Mouse (Mus musculus) forebrain, embryonic 11.5 days (tissue): ENCODE results near the gene Psors1c2. TPM values are rescaled to one million over a fixed set of nuclear protein-coding genes. Genes with fewer than 3 reads are reported as not detected.

ENCODE experiments used
- ATAC-seq: fragments of 200-750 bp; cut with Nextera tagmentation; replicated peaks from 2 replicates; pipeline ENCODE4 v1.8.0; 2017; ENCODE audit warnings: moderate TSS enrichment; ENCODE audit not compliant: low FRiP score
- DNase-seq: peaks from one replicate; pipeline ENCODE4 v3.0.0-alpha.2; 2017; ENCODE audit warnings: low spot score
- H3K27ac ChIP-seq: fragments of 300-500 bp; sonication (generic); 2 replicates; pipeline ENCODE4 v1.5.1; 2014; ENCODE audit warnings: low read depth, low read length
- H3K27me3 ChIP-seq: fragments of 300-500 bp; sonication (generic); 2 replicates; pipeline ENCODE4 v1.6.1; 2014; ENCODE audit warnings: mild to moderate bottlenecking, low read length, mixed read lengths; ENCODE audit not compliant: control insufficient read depth, insufficient read depth
- H3K36me3 ChIP-seq: fragments of 300-500 bp; sonication (generic); 2 replicates; pipeline ENCODE4 v1.6.1; 2014; ENCODE audit warnings: mild to moderate bottlenecking, low read length, moderate library complexity, mixed read lengths; ENCODE audit not compliant: control insufficient read depth, insufficient read depth
- H3K4me1 ChIP-seq: fragments of 300-500 bp; sonication (generic); replicated peaks from 2 replicates; pipeline ENCODE4 v1.6.1; 2014; ENCODE audit warnings: low read length, mixed read lengths; ENCODE audit not compliant: control insufficient read depth, insufficient read depth
- H3K4me2 ChIP-seq: fragments of 300-500 bp; sonication (generic); 2 replicates; pipeline ENCODE4 v1.6.1; 2014; ENCODE audit warnings: low read depth, mild to moderate bottlenecking, low read length, moderate library complexity, mixed read lengths; ENCODE audit not compliant: severe bottlenecking
- H3K4me3 ChIP-seq: fragments of 300-500 bp; sonication (generic); 2 replicates; pipeline ENCODE4 v1.5.1; 2014; ENCODE audit warnings: low read depth, low read length
- H3K9ac ChIP-seq: fragments of 300-500 bp; sonication (generic); 2 replicates; pipeline ENCODE4 v1.6.1; 2014; ENCODE audit warnings: low read length
- H3K9me3 ChIP-seq: fragments of 300-500 bp; sonication (generic); 2 replicates; pipeline ENCODE4 v1.6.1; 2016; ENCODE audit warnings: low read length, mixed read lengths; ENCODE audit not compliant: control insufficient read depth
- WGBS: fragments of 180-500 bp; shearing (Covaris S2); extraction: QIAGEN DNeasy Blood & Tissue Kit; methylation state at CpG from one replicate; pipeline ENCODE4 v1.1.7; 2014; 5-methylcytosine and 5-hydroxymethylcytosine counted together
- polyA plus RNA-seq: library from polyadenylated mRNA; unstranded; fragments of >200 nt; fragmentation: Nextera tagmentation; extraction: Ambion mirVana; gene quantifications from 2 replicates; pipeline ENCODE4 v1.2.1, GENCODE M21; 2014

The Psors1c2 gene
- polyA plus RNA-seq, 1 experiment from 2014 or later = 1.4 TPM

DNA sequence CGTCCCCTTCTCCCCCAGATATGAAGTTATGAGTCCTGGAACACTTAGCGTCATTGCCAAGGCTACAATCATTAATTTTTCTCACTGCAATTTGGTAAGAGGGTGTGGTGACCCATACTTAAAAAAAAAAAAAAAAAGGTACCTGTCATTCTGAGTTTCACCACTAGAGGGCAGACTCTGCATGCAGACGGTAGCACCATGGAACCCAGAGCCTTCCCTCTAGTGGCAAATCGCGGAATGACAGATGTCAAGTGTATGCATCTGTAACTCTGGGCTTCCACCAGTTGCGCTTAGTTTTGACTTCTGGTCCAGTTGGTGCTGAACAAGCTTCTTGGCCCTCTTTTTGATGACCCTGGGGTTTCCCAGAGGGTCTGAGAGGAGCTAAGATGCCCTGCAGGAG lies 45.2 kb downstream of the Psors1c2 start:
- Histone ChIP-seq H3K27me3 (no peaks in the 10 kb centered on the region), H3K4me1 (no peaks in the 10 kb centered on the region), H3K4me3 (no peak overlapping the region), H3K9me3 (no peaks in the 10 kb centered on the region), H3K27ac (no peak overlapping the region), H3K9ac (no peak overlapping the region), H3K4me2 (no peak overlapping the region), H3K36me3 (no peaks in the 10 kb centered on the region)
- 0 out of 2 replicates have a peak, but pooled peaks have one; percentile 49 for ATAC-seq
- WGBS = 20% methylated on average over 6 of the region's 6 CpGs
- DNase-seq = peak; percentile 89

DNA sequence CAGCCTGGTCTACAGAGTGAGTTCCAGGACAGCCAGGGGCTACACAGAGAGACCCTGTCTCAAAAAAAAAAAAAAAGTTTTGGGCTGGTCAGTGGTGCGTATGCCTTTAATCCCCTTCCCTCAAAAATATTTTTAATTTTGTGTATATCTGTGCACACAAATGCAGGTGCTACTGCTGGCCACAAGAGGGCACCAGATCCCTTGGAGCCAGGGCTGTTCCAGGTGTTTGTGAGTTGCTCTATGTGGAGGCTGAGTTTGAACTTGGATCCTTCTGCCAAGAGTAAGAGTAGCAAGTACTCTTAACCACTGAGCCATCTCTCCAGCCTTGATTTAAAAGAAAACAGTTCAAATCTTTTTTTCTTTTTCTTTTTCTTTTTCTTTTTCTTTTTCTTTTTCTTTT lies 49.9 kb downstream of the Psors1c2 start:
- DNase-seq = no peak
- Histone ChIP-seq H3K9ac (no peak overlapping the region), H3K9me3 (no peaks in the 10 kb centered on the region), H3K36me3 (no peaks in the 10 kb centered on the region), H3K4me1 (no peaks in the 10 kb centered on the region), H3K4me3 (no peak overlapping the region), H3K27ac (no peak overlapping the region), H3K4me2 (no peak overlapping the region), H3K27me3 (no peaks in the 10 kb centered on the region)
- no peak for ATAC-seq
- 96% methylated on average over 1 of the region's 1 CpGs for WGBS

Other genes starting within 250 kb of the Psors1c2 start
- gene H2-Q1, start 212.8 kb upstream of the Psors1c2 start, polyA plus RNA-seq = not detected in 2 replicates
- 0.31 and 0.53 TPM in 2 replicates for gene H2-Q2, start 191.0 kb upstream of the Psors1c2 start, polyA plus RNA-seq
- 1.7 and 2.1 TPM in 2 replicates for gene H2-Q4, start 153.6 kb upstream of the Psors1c2 start, polyA plus RNA-seq
- 0.72 and 1.2 TPM in 2 replicates for gene H2-Q6, start 108.4 kb upstream of the Psors1c2 start, polyA plus RNA-seq
- gene H2-Q7, start 94.0 kb upstream of the Psors1c2 start, polyA plus RNA-seq = 10.5 and 10.6 TPM in 2 replicates
- 0.07 and 0.12 TPM in 2 replicates for gene H2-Q10, start 63.1 kb upstream of the Psors1c2 start, polyA plus RNA-seq
- not detected in 2 replicates for gene Pou5f1, start 27.2 kb upstream of the Psors1c2 start, polyA plus RNA-seq
- 58.4 and 59.4 TPM in 2 replicates for gene Tcf19, start 16.4 kb upstream of the Psors1c2 start, polyA plus RNA-seq
- 17.7 and 18.2 TPM in 2 replicates for gene Cchcr1, start 16.1 kb upstream of the Psors1c2 start, polyA plus RNA-seq
- gene Cdsn, start 18.9 kb downstream of the Psors1c2 start, polyA plus RNA-seq = not detected in 2 replicates
- gene 2300002M23Rik, start 34.2 kb downstream of the Psors1c2 start, polyA plus RNA-seq = not detected in 2 replicates
- gene Sfta2, start 68.3 kb downstream of the Psors1c2 start, polyA plus RNA-seq = not detected in 2 replicates
- not detected in 2 replicates for gene Gm9573, start 93.4 kb downstream of the Psors1c2 start, polyA plus RNA-seq
- gene Mucl3, start 110.5 kb downstream of the Psors1c2 start, polyA plus RNA-seq = 0.07 and 0.13 TPM in 2 replicates
- gene Vars2, start 134.4 kb downstream of the Psors1c2 start, polyA plus RNA-seq = 16.2 and 19.5 TPM in 2 replicates
- 41.2 and 47.4 TPM in 2 replicates for gene Gtf2h4, start 140.5 kb downstream of the Psors1c2 start, polyA plus RNA-seq
- gene Ddr1, start 171.4 kb downstream of the Psors1c2 start, polyA plus RNA-seq = 130 and 144 TPM in 2 replicates